Mouse (Mus musculus) lung, postnatal 0 days (tissue): Measurements from ENCODE around the gene Ccr1.

ENCODE experiments used
- CTCF ChIP-seq: IDR thresholded peaks from 2 replicates; pipeline ENCODE4 v1.5.1; 2016; ENCODE audit warnings: antibody characterized with exemption, mild to moderate bottlenecking
- EP300 ChIP-seq: IDR thresholded peaks from 2 replicates; pipeline ENCODE4 v1.6.1; 2016; ENCODE audit warnings: antibody characterized with exemption, mild to moderate bottlenecking, control low read depth

DNA sequence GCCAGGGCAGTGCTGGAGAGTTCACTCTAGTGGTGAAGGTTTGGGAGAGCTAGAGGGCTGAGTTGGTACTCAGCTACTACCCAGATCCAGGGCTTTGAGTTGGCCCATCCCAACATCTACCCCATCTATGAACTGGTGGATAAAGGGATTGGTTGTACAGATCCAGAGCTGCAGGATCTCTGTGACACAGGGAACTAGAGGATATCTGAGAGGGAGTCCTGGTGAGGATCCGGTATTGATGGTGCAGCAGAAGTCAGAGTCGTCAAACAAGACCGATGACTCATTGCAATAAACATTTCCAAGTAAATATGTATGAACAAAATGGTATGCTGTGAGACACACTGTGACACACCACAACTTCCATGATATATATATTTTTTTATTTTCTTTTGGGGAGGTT is 37.6 kb downstream of the Ccr1 start:
- TF ChIP-seq CTCF (no peak), EP300 (no peak)
